Mouse (Mus musculus) embryonic fibroblast, embryonic 13.5 days (primary cell): ENCODE measurements at regions not wholly inside any gene's neighbourhood (a gene's known extent, or its start where the extent isn't known, plus 50 kb on each side); places are given as distances from the start of the nearest gene placed in this dataset.

Experiments
- H3K27ac ChIP-seq: 2 replicates; pipeline ENCODE4 v1.5.1; 2012; ENCODE audit warnings: low read length, control low read depth, inconsistent platforms; ENCODE audit not compliant: insufficient read depth
- H3K4me1 ChIP-seq: 2 replicates; pipeline ENCODE4 v1.6.1; 2011; ENCODE audit warnings: low read length; ENCODE audit not compliant: control insufficient read depth, insufficient read depth
- H3K4me3 ChIP-seq: 2 replicates; pipeline ENCODE4 v1.5.1; 2011; ENCODE audit warnings: mild to moderate bottlenecking, control low read depth, low read length; ENCODE audit not compliant: insufficient read depth
- CTCF ChIP-seq: IDR thresholded peaks from 2 replicates; pipeline ENCODE4 v1.5.1; 2011; ENCODE audit warnings: mild to moderate bottlenecking, control low read depth, low read length, moderate library complexity, borderline replicate concordance; ENCODE audit not compliant: insufficient read depth
- POLR2A ChIP-seq: IDR thresholded peaks from 2 replicates; pipeline ENCODE4 v1.6.1; 2011; ENCODE audit warnings: low read depth, mild to moderate bottlenecking, control low read depth, low read length, moderate library complexity

GRCm38 (mm10) chr12:54257776-54258433, 54.2 kb upstream of the Egln3 start:
- TF ChIP-seq CTCF (no peak), POLR2A (no peak)
- H3K27ac ChIP-seq: no peak overlapping the region

DNA sequence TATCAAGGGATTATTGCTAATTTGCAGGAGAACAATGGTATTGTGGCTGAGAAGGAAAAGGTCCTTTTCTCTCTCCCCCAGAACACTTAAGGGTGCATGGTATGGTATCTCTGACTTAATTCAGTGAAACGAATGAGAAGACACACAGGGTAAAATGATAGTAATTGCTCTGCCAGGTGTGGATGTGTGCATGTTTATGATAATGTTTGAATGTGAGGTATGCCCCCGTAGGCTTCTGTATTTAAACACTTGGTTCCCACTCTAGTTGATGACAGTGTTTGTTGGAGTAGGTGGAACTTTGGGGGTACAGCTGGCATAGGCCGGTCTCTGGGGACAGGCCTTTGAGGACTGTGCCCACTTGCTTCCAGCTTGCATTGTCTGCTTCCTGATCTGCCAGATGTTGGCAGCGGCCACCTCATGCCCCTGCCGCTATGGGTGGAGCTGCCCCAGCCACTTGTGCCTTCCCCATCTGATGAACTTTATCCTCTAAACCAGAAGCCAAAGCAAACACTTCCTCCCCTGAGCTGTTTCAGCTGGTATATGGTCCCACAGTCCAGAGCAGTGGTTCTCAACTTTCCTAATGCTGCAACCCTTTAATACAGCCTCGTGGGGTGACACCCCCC, 53.0 kb upstream of the Egln3 start:
- Histone ChIP-seq H3K27ac (no peak overlapping the region), H3K4me3 (no peak overlapping the region), H3K4me1 (no peaks in the 10 kb centered on the region)
- TF ChIP-seq CTCF: no peak
- TF ChIP-seq POLR2A: no peak

More at GRCm38 (mm10) chr12:54257776-54258433, 54.2 kb upstream of the Egln3 start:
- Histone ChIP-seq H3K4me3 (no peak overlapping the region), H3K4me1 (no peaks in the 10 kb centered on the region)
